Mouse (Mus musculus) heart, adult 8-10 months (tissue): Measurements from ENCODE around the gene Vcp. TPM values are rescaled to one million over a fixed set of nuclear protein-coding genes. Genes with fewer than 3 reads are reported as not detected.

ENCODE experiments used
- DNase-seq: peaks from one replicate; pipeline ENCODE4 v3.0.0; 2022; ENCODE audit warnings: low spot score
- total RNA-seq, 4 experiments: library from RNA; stranded (reverse); gene quantifications; 2 replicates each; pipeline ENCODE4 v1.2.4; 2022

Vcp gene
- total RNA-seq, 4 experiments from 2014 or later: 255 to 280 (median 263) TPM

DNA sequence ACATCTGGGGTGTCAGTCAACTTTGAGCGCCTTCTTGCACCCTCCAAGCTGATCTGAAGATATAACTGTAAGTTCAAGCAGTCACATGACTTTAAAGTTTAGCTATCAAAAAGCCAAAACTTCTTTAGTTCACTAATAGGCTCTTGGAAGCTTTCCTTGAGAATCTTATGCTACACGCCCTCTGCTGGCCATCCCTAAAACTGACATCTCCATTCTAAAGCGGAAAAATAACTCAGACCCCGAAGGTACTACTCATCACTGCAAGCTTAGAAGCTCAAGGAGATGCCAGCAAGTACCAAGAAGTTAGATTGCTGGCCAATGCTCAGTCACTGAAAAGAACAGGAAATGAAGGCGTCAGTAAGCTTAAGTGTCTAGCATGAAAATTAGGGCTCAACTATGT, 54.4 kb downstream of the Vcp start:
- DNase-seq: peak; percentile 54

GRCm38 (mm10) chr4:42945445-42945844, 54.9 kb downstream of the Vcp start:
- DNase-seq: no peak

DNA sequence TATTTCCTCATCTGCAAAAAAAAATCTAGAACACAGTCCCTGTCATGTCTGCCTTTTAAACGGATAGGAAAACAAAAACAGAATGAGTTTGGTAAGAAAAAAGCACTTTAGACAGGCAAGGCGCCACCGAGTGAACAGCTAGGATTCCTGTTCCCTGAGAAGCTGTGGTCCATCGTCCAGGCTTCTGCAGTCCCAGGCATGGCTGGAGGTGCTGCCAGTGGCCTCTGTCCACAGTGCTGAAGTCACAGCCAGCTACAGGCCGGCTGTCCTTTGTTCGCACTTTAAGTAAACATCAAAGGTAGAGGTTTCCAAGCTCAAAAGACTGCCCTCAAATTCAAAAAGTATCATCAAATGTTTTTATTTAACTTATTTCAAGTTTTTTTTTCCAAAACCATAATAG, 55.3 kb downstream of the Vcp start:
- no peak for DNase-seq

DNA sequence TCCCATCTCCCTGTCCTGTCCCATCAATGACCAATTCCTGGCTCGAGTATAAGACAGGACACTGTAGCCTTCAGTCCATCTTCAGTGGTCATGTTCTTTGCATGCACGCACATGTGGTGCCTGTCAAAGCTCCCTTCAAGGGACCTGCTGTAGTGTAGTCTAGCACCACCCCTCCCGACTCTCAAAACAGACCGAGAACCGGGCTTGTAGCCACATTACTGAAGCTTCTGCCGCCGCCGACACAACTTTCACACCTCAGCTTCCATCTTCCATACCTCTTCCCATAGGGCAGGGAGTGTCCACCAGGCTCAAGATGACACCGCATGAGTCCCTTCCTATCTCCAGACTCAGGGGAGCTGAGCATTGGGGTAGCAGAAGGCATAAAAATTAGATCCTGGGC, 56.1 kb downstream of the Vcp start:
- DNase-seq: no peak

- DNase-seq: no peak
These were observed 57.0 kb downstream of the Vcp start for GRCm38 (mm10) chr4:42943341-42943740.

DNA sequence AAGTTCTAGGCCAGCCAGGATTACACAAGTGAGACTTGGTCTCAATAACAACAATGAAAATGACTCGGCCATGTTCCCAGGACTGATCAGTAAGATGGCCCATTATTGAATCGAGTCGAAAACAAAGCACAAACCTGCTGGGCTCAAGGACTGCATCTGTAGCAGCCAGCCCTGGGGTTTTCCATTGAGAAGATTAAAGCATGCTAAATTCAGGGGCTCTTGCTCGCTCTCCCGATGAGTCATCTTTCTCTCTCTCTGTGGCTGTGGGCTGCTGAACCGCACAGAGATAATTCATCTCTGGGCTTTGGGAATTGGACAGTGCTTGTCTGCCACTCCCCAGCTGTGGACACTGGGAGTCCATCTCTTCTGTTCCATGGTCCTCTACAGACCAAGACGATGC, 58.9 kb downstream of the Vcp start:
- no peak for DNase-seq

GRCm38 (mm10) chr4:42933630-42934029, 66.7 kb downstream of the Vcp start:
- peak; percentile 55 for DNase-seq

DNA sequence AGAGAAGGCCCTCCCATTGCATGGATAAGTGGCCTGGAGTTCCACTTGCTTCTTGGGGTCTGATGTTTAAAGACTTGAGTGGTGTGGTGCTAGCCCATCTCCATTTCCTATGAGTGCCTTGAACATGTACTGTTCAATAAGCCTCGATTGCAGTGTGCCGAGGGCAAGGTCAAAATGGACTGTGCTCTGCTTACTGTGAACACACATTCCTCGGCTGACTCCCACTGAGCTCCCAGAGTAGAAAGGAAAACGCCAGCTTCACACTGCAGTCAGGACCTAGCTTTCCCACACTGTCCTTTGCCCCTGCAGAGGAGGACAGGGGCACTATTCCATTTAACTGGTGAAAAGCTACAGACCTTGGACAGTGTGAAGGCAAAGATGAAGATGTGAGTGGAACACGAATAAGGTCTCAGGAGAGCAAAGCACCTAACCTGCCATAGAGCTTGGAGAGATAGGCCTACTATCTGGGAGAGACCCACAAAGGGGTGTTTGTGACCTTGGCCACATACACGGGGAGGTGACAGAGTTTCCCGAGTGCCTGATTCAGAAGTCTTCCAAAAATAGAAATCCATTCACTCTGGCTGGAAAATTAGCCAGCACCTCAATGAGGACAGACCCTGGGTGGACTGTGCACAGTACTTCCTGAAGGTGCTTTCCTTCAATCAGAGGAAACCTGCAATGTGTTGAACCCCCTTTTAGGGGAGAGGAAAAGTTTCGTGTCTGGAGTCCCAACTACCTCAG, 67.9 kb downstream of the Vcp start:
- DNase-seq: no peak

Other genes with a start within 250 kb of the Vcp start
- gene Ccl19, start 243.9 kb downstream of the Vcp start, total RNA-seq: under 1 TPM; 0.50 to 0.75 (median 0.61) TPM
- gene Ccl21a, start 226.5 kb downstream of the Vcp start, total RNA-seq: 10 to 100 TPM; 55.3 to 66.3 (median 58.5) TPM
- gene Fam205a1, start 146.6 kb downstream of the Vcp start, total RNA-seq: not detected
- gene Gm12394, start 143.7 kb downstream of the Vcp start, total RNA-seq: not detected
- gene Fam205c, start 126.3 kb downstream of the Vcp start, total RNA-seq: 10 to 100 TPM in 2 of 4 experiments, 1 to 10 TPM in 2; 7.5 to 11.8 (median 10.3) TPM
- 1 to 10 TPM; 4.3 to 9.8 (median 7.0) TPM for gene Phf24, start 83.8 kb downstream of the Vcp start, total RNA-seq
- 100 to 1,000 TPM in 2 of 4 experiments, 10 to 100 TPM in 2; 65.1 to 119 (median 88.0) TPM for gene Dnajb5, start 50.7 kb downstream of the Vcp start, total RNA-seq
- not detected for gene 1700022I11Rik, start 30.9 kb downstream of the Vcp start, total RNA-seq
- 1 to 10 TPM; 1.7 to 2.8 (median 2.2) TPM for gene Fancg, start 10.0 kb upstream of the Vcp start, total RNA-seq
- 10 to 100 TPM; 19.6 to 27.4 (median 23.6) TPM for gene Pigo, start 25.3 kb upstream of the Vcp start, total RNA-seq
- gene Stoml2, start 31.2 kb upstream of the Vcp start, total RNA-seq: 100 to 1,000 TPM; 104 to 110 (median 108) TPM
- gene Fam214b, start 45.7 kb upstream of the Vcp start, total RNA-seq: 10 to 100 TPM; 25.7 to 34.1 (median 30.1) TPM
- 10 to 100 TPM in 3 of 4 experiments, 1 to 10 TPM in 1; 7.7 to 11.7 (median 10.1) TPM for gene Unc13b, start 58.4 kb upstream of the Vcp start, total RNA-seq